Mouse (Mus musculus) heart, adult 2 months (tissue): ENCODE results near the gene Gxylt1. TPM values are rescaled to one million over a fixed set of nuclear protein-coding genes. Genes with fewer than 3 reads are reported as not detected.

Experiments
- DNase-seq, 2 experiments: peaks; one replicate each; pipeline ENCODE4 v3.0.0; 2021
- H3K27ac ChIP-seq: fragments of 200-600 bp; 2 replicates; pipeline ENCODE4 v1.8.1; 2022
- H3K27me3 ChIP-seq: fragments of 200-500 bp; 2 replicates; pipeline ENCODE4 v1.6.1; 2012; ENCODE audit warnings: mild to moderate bottlenecking, low read length, inconsistent platforms, mixed read lengths; ENCODE audit not compliant: control insufficient read depth, insufficient read depth
- H3K36me3 ChIP-seq: fragments of 200-500 bp; 2 replicates; pipeline ENCODE4 v1.6.1; 2012; ENCODE audit warnings: low read length, inconsistent platforms; ENCODE audit not compliant: control insufficient read depth, insufficient read depth
- H3K4me1 ChIP-seq: fragments of 200-500 bp; 2 replicates; pipeline ENCODE4 v1.6.1; 2011; ENCODE audit warnings: low read length; ENCODE audit not compliant: control insufficient read depth, insufficient read depth
- H3K4me3 ChIP-seq: fragments of 200-600 bp; 2 replicates; pipeline ENCODE4 v1.8.1; 2022
- H3K79me2 ChIP-seq: fragments of 200-500 bp; replicated peaks from 2 replicates; pipeline ENCODE4 v1.6.1; 2012; ENCODE audit warnings: mild to moderate bottlenecking, inconsistent platforms, low read length, moderate library complexity, mixed read lengths; ENCODE audit not compliant: control insufficient read depth, insufficient read depth
- H3K9ac ChIP-seq: fragments of 200-500 bp; 2 replicates; pipeline ENCODE4 v1.6.1; 2012; ENCODE audit warnings: low read depth, mild to moderate bottlenecking, control low read depth, inconsistent platforms, low read length, mixed read lengths
- CTCF ChIP-seq: fragments of 200-600 bp; IDR thresholded peaks from 2 replicates; pipeline ENCODE4 v1.8.1; 2022; ENCODE audit warnings: antibody characterized with exemption, mild to moderate bottlenecking, moderate library complexity
- EP300 ChIP-seq: fragments of 200-500 bp; IDR thresholded peaks from 2 replicates; pipeline ENCODE4 v1.6.1; 2011; ENCODE audit warnings: low read depth, low read length, control low read depth; ENCODE audit not compliant: insufficient read depth
- POLR2A ChIP-seq: fragments of 200-500 bp; IDR thresholded peaks from 2 replicates; pipeline ENCODE4 v1.6.1; 2011; ENCODE audit warnings: mild to moderate bottlenecking, low read depth, low read length, control low read depth; ENCODE audit not compliant: insufficient read depth
- WGBS: fragments of 180-500 bp; shearing (Covaris S2); methylation state at CpG from one replicate; pipeline ENCODE4 v1.1.7; 2018; 5-methylcytosine and 5-hydroxymethylcytosine counted together
- intact Hi-C: fragments of 180-260 bp; cut with DNase I; formaldehyde crosslinking; loops from one replicate; pipeline ENCODE4 v1.15.1; 2025
- polyA plus RNA-seq: library from polyadenylated mRNA; depleted of rRNA; stranded (reverse); fragments of >200 nt; gene quantifications from 2 replicates; pipeline ENCODE4 v1.2.3, GENCODE M21; 2012
- total RNA-seq, 2 experiments: library from RNA; stranded (reverse); gene quantifications; 2 replicates each; pipeline ENCODE4 v1.2.3; 2021

Gene Gxylt1
- total and polyA plus RNA-seq, 3 experiments: 2.7 to 10.4 (median 10.3) TPM

GRCm38 (mm10) chr15:93287628-93288027, 12.6 kb upstream of the Gxylt1 start:
- no peaks in the 10 kb centered on the region for H3K27me3 ChIP-seq
- peaks cover 2% of the 10 kb centered on the region for H3K79me2 ChIP-seq
- WGBS: 56% methylated on average over 2 of the region's 2 CpGs
- no peak overlapping the region for H3K9ac ChIP-seq
- no peak for TF ChIP-seq CTCF
- TF ChIP-seq POLR2A: no peak
- no peak for TF ChIP-seq EP300
- H3K36me3 ChIP-seq: no peaks in the 10 kb centered on the region
- H3K27ac ChIP-seq: no peak overlapping the region
- no peak for DNase-seq
- H3K4me3 ChIP-seq: no peak overlapping the region
- intact Hi-C loops: no loop called here
- peaks cover 4% of the 10 kb centered on the region for H3K4me1 ChIP-seq

GRCm38 (mm10) chr15:93285244-93285643, 10.3 kb upstream of the Gxylt1 start:
- H3K79me2 ChIP-seq: peaks cover 2% of the 10 kb centered on the region
- DNase-seq: peak; percentile 33 to 46
- TF ChIP-seq POLR2A (no peak), EP300 (no peak), CTCF (no peak)
- H3K4me1 ChIP-seq: peaks cover 4% of the 10 kb centered on the region
- no peaks in the 10 kb centered on the region for H3K27me3 ChIP-seq
- no peaks in the 10 kb centered on the region for H3K36me3 ChIP-seq
- no peak overlapping the region for H3K27ac ChIP-seq
- intact Hi-C loops: no loop called here
- WGBS: 75% methylated on average over 15 of the region's 15 CpGs
- no peak overlapping the region for H3K9ac ChIP-seq
- no peak overlapping the region for H3K4me3 ChIP-seq

GRCm38 (mm10) chr15:93284326-93284725, 9.3 kb upstream of the Gxylt1 start:
- Histone ChIP-seq H3K9ac (no peak overlapping the region), H3K36me3 (no peaks in the 10 kb centered on the region), H3K79me2 (peaks cover 2% of the 10 kb centered on the region), H3K27ac (no peak overlapping the region), H3K27me3 (no peaks in the 10 kb centered on the region), H3K4me3 (no peak overlapping the region), H3K4me1 (peaks cover 4% of the 10 kb centered on the region)
- no peak for TF ChIP-seq CTCF
- no peak for TF ChIP-seq EP300
- no peak for TF ChIP-seq POLR2A
- DNase-seq: no peak
- WGBS: 61% methylated on average over 6 of the region's 6 CpGs
- intact Hi-C loops: no loop called here

- Histone ChIP-seq H3K4me1 (peaks cover 4% of the 10 kb centered on the region), H3K27me3 (no peaks in the 10 kb centered on the region), H3K27ac (no peak overlapping the region), H3K36me3 (no peaks in the 10 kb centered on the region), H3K4me3 (no peak overlapping the region), H3K9ac (no peak overlapping the region), H3K79me2 (peaks cover 2% of the 10 kb centered on the region)
- no peak for DNase-seq
- intact Hi-C loops: no loop called here
- WGBS: 75% methylated on average over 11 of the region's 11 CpGs
- TF ChIP-seq EP300 (no peak), POLR2A (no peak), CTCF (peak; percentile 62)
These were observed 8.4 kb upstream of the Gxylt1 start for GRCm38 (mm10) chr15:93283349-93283748.

GRCm38 (mm10) chr15:93276276-93276675, 1.3 kb upstream of the Gxylt1 start:
- peak in 1 of 2 experiments; percentile 27 for DNase-seq
- Histone ChIP-seq H3K36me3 (no peaks in the 10 kb centered on the region), H3K27ac (peak overlapping the region; percentile 85), H3K9ac (peak overlapping the region; percentile 44), H3K79me2 (peaks cover 2% of the 10 kb centered on the region), H3K4me3 (peak overlapping the region; percentile 91), H3K4me1 (peaks cover 4% of the 10 kb centered on the region), H3K27me3 (no peaks in the 10 kb centered on the region)
- TF ChIP-seq POLR2A (no peak), EP300 (no peak), CTCF (no peak)
- 2% methylated on average over 14 of the region's 14 CpGs for WGBS
- intact Hi-C loops: no loop called here

- Histone ChIP-seq H3K79me2 (peaks cover 2% of the 10 kb centered on the region), H3K27me3 (no peaks in the 10 kb centered on the region), H3K4me3 (peak overlapping the region; percentile 91), H3K9ac (peak overlapping the region; percentile 60), H3K4me1 (peaks cover 4% of the 10 kb centered on the region), H3K36me3 (no peaks in the 10 kb centered on the region), H3K27ac (peak overlapping the region; percentile 85)
- no peak for DNase-seq
- TF ChIP-seq CTCF (no peak), EP300 (no peak), POLR2A (no peak)
- intact Hi-C loops: loop anchor here (1.0 to 2.0 kb wide), 2 partner anchors 62 to 123 kb away; partner anchors contain the start of genes Pphln1 and Zcrb1
- 1% methylated on average over 21 of the region's 21 CpGs for WGBS
These were observed 644 bp upstream of the Gxylt1 start for GRCm38 (mm10) chr15:93275623-93276022.
